In genomic region chr17:21535096-21536001, GRCm38 (mm10) we compare ENCODE assay signal across 8 mouse cellular contexts. TPM values are rescaled to one million over a fixed set of nuclear protein-coding genes. Genes with fewer than 3 reads are reported as not detected.
A peak's percentile ranks its signal among the peaks of the same experiment; 100 is the strongest.
DNase-seq lines count a peak whose midpoint lies in the region; ATAC-seq and TF ChIP-seq lines count a peak whose summit lies in the region.

TSS of gene Zfp52 (plus strand) at chr17:21535539.

- H3K4me2 ChIP-seq in forebrain, embryonic 16.5 days (ENCODE audit: low read length), result peak within 1 kb of the TSS; percentile 81
- peak within 1 kb of the TSS; percentile 75 for H3K4me2 ChIP-seq in lung, embryonic 14.5 days
- peak within 1 kb of the TSS; percentile 81 for H3K4me2 ChIP-seq in neural tube, embryonic 15.5 days

- no peaks in the 10 kb centered on the region for H3K27me3 ChIP-seq in forebrain, embryonic 16.5 days (replicated peaks; ENCODE audit: control insufficient read depth, insufficient read depth, low read length)
- H3K27me3 ChIP-seq in lung, embryonic 14.5 days (ENCODE audit: insufficient read depth, low read length), result no peaks in the 10 kb centered on the region
- no peaks in the 10 kb centered on the region for H3K27me3 ChIP-seq in neural tube, embryonic 15.5 days (replicated peaks)

- TF ChIP-seq CTCF in lung, embryonic 14.5 days (IDR thresholded peaks at IDR 0.05; ENCODE audit: low read depth), result no peak

- H3K4me1 ChIP-seq in forebrain, embryonic 16.5 days (replicated peaks; ENCODE audit: control insufficient read depth, insufficient read depth, low read length), result peaks cover 23% of the 10 kb centered on the region
- peaks cover 8% of the 10 kb centered on the region; the same call in 1 of the 2 replicates for H3K4me1 ChIP-seq in lung, embryonic 14.5 days (ENCODE audit: insufficient read depth)
- H3K4me1 ChIP-seq in neural tube, embryonic 15.5 days, result peaks cover 31% of the 10 kb centered on the region

- WGBS in forebrain, embryonic 16.5 days, result 3% methylated on average over 21 of the region's 21 CpGs
- WGBS in lung, embryonic 14.5 days, result 3% methylated on average over 21 of the region's 21 CpGs
- WGBS in neural tube, embryonic 15.5 days, result 4% methylated on average over 21 of the region's 21 CpGs

- no peak within 1 kb of the TSS for H3K27ac ChIP-seq in forebrain, embryonic 16.5 days (ENCODE audit: low read length)
- peak within 1 kb of the TSS; percentile 67 for H3K27ac ChIP-seq in lung, embryonic 14.5 days (ENCODE audit: low read depth)
- peak within 1 kb of the TSS; percentile 33; the same call in 1 of the 2 replicates for H3K27ac ChIP-seq in neural tube, embryonic 15.5 days (replicated peaks)

- peak; percentile 80 for DNase-seq in Muller cell, postnatal 12 days (ENCODE audit: inconsistent ontology term)
- peak; percentile 71 for DNase-seq in cerebellum, adult 11-12 months
- DNase-seq in heart, postnatal 4 days, result peak; percentile 67
- DNase-seq in layer of hippocampus, adult 8-10 months (ENCODE audit: low spot score in 2 of 2), result peak; percentile 42 to 49
- peak; percentile 72 for DNase-seq in lung, embryonic 14.5 days
- peak; percentile 39 to 57 for DNase-seq in thymus, postnatal 10 days (ENCODE audit: low spot score in 2 of 2)

- no peaks in the 10 kb centered on the region for H3K9me3 ChIP-seq in forebrain, embryonic 16.5 days (ENCODE audit: control insufficient read depth, low read length)
- no peaks in the 10 kb centered on the region for H3K9me3 ChIP-seq in lung, embryonic 14.5 days (ENCODE audit: low read depth, low read length)
- no peaks in the 10 kb centered on the region for H3K9me3 ChIP-seq in neural tube, embryonic 15.5 days (replicated peaks)

- H3K4me3 ChIP-seq in forebrain, embryonic 16.5 days (replicated peaks; ENCODE audit: low read length), result peak within 1 kb of the TSS; percentile 50
- peak within 1 kb of the TSS; percentile 55 for H3K4me3 ChIP-seq in lung, embryonic 14.5 days (ENCODE audit: low read depth, low read length)
- H3K4me3 ChIP-seq in neural tube, embryonic 15.5 days (replicated peaks), result peak within 1 kb of the TSS; percentile 49

- H3K36me3 ChIP-seq in forebrain, embryonic 16.5 days (ENCODE audit: control insufficient read depth, insufficient read depth), result no peaks in the 10 kb centered on the region
- no peaks in the 10 kb centered on the region for H3K36me3 ChIP-seq in lung, embryonic 14.5 days (ENCODE audit: insufficient read depth)
- no peaks in the 10 kb centered on the region for H3K36me3 ChIP-seq in neural tube, embryonic 15.5 days

- peak within 1 kb of the TSS; percentile 61 for H3K9ac ChIP-seq in forebrain, embryonic 16.5 days (replicated peaks; ENCODE audit: low read depth, low read length)
- H3K9ac ChIP-seq in lung, embryonic 14.5 days, result peak within 1 kb of the TSS; percentile 61
- peak within 1 kb of the TSS; percentile 46 for H3K9ac ChIP-seq in neural tube, embryonic 15.5 days (replicated peaks)

- peak; percentile 48 for ATAC-seq in forebrain, embryonic 16.5 days
- peak; percentile 80 for ATAC-seq in lung, embryonic 14.5 days (ENCODE audit: insufficient read depth)
- peak; percentile 45 for ATAC-seq in neural tube, embryonic 15.5 days (ENCODE audit: low FRiP score)

RNA-seq across cellular contexts. Expression of gene Zfp52, which starts in this region (rescaled TPM):
- polyA plus RNA-seq in forebrain, embryonic 16.5 days (2015; fragmentation: Nextera tagmentation; extraction: Ambion mirVana), result 3.1 and 3.2 TPM in 2 replicates
- total RNA-seq in heart, postnatal 4 days (2021), result 1 to 10 TPM; 6.7 to 7.6 TPM
- total RNA-seq in layer of hippocampus, adult 8-10 months (2022), result 10 to 100 TPM in 1 of 4 experiments, 1 to 10 TPM in 3; 7.4 to 11.9 (median 8.2) TPM
- 4.5 and 4.6 TPM in 2 replicates for polyA plus RNA-seq in lung, embryonic 14.5 days (2014; fragmentation: Nextera tagmentation; extraction: Ambion mirVana)
- 2.2 and 3.2 TPM in 2 replicates for polyA plus RNA-seq in neural tube, embryonic 15.5 days (2015; fragmentation: Nextera tagmentation; extraction: Ambion mirVana)
